Mouse (Mus musculus): ENCODE data around the gene Clcn7. TPM values are rescaled to one million over a fixed set of nuclear protein-coding genes. Genes with fewer than 3 reads are reported as not detected.

Gene Clcn7
- total RNA-seq, 1 experiment: 35.0 TPM

DNA sequence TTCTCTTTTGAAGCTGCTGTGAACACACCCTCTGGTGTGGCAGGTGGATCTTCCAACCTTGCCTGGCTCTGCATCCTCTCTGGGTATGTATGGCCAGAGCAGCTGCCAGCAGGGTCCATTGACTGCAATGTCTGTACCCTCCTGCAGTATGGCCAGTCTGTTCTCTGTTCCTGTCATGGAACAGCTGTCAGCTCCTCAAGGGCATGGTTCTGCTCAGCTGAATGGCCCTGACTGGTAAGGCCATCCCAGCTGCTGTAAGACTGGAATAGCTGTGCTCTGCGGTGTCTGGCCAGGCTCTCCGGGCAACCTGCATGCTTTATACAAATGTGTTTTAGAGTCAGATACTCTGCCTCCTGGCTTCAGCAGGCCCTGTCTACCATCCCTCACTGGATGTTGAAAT, 36.5 kb downstream of the Clcn7 start:
- H3K36me3 ChIP-seq (ENCODE audit: control insufficient read depth, insufficient read depth, low read length, poor library complexity, severe bottlenecking): no peaks in the 10 kb centered on the region
- H3K4me3 ChIP-seq (ENCODE audit: insufficient read depth in 1 of 2, low read depth in 1 of 2, low read length in 2 of 2, poor library complexity in 1 of 2, severe bottlenecking in 1 of 2): no peak overlapping the region
- DNase-seq (ENCODE audit: low read depth, low spot score): no peak
- H3K9ac ChIP-seq (ENCODE audit: insufficient read depth, low read depth, low read length, poor library complexity, severe bottlenecking): no peak overlapping the region
- in situ Hi-C loops (cut with MboI; ENCODE audit: low sequenced_read_pairs in 2 of 2, unreplicated experiment in 2 of 2): no loop called here
- no peaks in the 10 kb centered on the region for H3K9me3 ChIP-seq (ENCODE audit: control insufficient read depth, insufficient read depth, low read depth, low read length)
- TF ChIP-seq HCFC1 (IDR thresholded peaks at IDR 0.05; ENCODE audit: borderline replicate concordance, insufficient read depth, low read length) (no peak), ZC3H11A (IDR thresholded peaks at IDR 0.05; ENCODE audit: borderline replicate concordance, low read depth, low read length) (no peak), CHD2 (IDR thresholded peaks at IDR 0.05; ENCODE audit: low read depth, low read length) (no peak), MAFK (IDR thresholded peaks at IDR 0.05; ENCODE audit: insufficient read depth, low read depth, low read length) (no peak), ZNF384 (IDR thresholded peaks at IDR 0.05; ENCODE audit: low read depth, low read length) (no peak)
- no peak overlapping the region for H3K27ac ChIP-seq (ENCODE audit: insufficient read depth, low read depth, low read length, poor library complexity, severe bottlenecking)
- H3K4me1 ChIP-seq (ENCODE audit: control insufficient read depth in 2 of 2, insufficient read depth in 2 of 2, low read length in 2 of 2, poor library complexity in 1 of 2): no peaks in the 10 kb centered on the region; a peak in 2 of 4 replicates

DNA sequence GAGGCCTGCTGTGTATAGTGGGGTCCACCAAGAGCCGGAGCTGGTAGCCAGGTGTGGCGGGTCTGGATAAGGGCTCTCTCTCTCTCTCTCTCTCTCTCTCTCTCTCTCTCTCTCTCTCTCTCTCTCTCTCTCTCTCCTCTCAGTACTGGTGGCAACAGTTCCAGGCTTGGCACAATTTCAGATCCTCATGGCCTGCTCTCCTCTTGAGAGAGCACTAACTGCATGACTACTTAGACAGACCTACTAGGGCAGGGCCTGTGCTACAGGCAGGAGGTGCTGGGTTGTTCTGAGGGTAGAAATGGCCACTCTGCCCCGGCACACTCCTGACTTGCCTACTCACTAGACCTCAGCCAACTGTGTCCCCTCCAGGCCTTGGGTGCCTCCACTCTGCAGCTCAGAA, 39.4 kb downstream of the Clcn7 start:
- in situ Hi-C loops (cut with MboI; ENCODE audit: low sequenced_read_pairs in 2 of 2, unreplicated experiment in 2 of 2): no loop called here
- Histone ChIP-seq H3K27ac (ENCODE audit: insufficient read depth, low read depth, low read length, poor library complexity, severe bottlenecking) (no peak overlapping the region), H3K36me3 (ENCODE audit: control insufficient read depth, insufficient read depth, low read length, poor library complexity, severe bottlenecking) (no peaks in the 10 kb centered on the region), H3K9ac (ENCODE audit: insufficient read depth, low read depth, low read length, poor library complexity, severe bottlenecking) (no peak overlapping the region), H3K4me1 (ENCODE audit: control insufficient read depth in 2 of 2, insufficient read depth in 2 of 2, low read length in 2 of 2, poor library complexity in 1 of 2) (peaks cover 0 to 4% of the 10 kb centered on the region in 2 experiments; a peak in 2 of 4 replicates), H3K9me3 (ENCODE audit: control insufficient read depth, insufficient read depth, low read depth, low read length) (no peaks in the 10 kb centered on the region), H3K4me3 (ENCODE audit: insufficient read depth in 1 of 2, low read depth in 1 of 2, low read length in 2 of 2, poor library complexity in 1 of 2, severe bottlenecking in 1 of 2) (no peak overlapping the region)
- TF ChIP-seq HCFC1 (IDR thresholded peaks at IDR 0.05; ENCODE audit: borderline replicate concordance, insufficient read depth, low read length): no peak
- TF ChIP-seq MAFK (IDR thresholded peaks at IDR 0.05; ENCODE audit: insufficient read depth, low read depth, low read length): no peak
- no peak for TF ChIP-seq ZNF384 (IDR thresholded peaks at IDR 0.05; ENCODE audit: low read depth, low read length)
- no peak for TF ChIP-seq CHD2 (IDR thresholded peaks at IDR 0.05; ENCODE audit: low read depth, low read length)
- no peak for TF ChIP-seq ZC3H11A (IDR thresholded peaks at IDR 0.05; ENCODE audit: borderline replicate concordance, low read depth, low read length)
- no peak for DNase-seq (ENCODE audit: low read depth, low spot score)

DNA sequence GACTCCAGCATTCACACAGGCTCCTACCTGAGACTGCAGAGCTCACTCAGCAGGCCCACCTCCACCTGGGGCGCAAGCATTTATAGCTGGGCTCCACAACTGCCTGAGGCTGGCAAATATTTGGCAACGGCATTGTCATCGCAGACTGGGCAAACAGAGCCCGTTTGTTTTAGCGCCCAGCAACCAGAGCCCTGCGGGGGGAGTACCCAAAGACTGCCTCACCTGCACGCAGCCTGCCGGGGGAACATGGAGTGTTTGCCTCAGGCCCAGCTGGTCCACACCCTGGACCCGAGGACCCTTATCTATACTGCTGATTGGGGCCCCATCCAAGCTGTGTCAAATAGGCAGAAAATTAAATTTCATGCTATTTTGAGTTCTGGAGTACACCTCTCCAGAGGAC, 42.2 kb downstream of the Clcn7 start, which contains the start of gene Gm38655:
Gene Gm38655, minus strand, starts transcription at position 61 of the 400 bp plus-strand sequence.
- in situ Hi-C loops (cut with MboI; ENCODE audit: low sequenced_read_pairs in 2 of 2, unreplicated experiment in 2 of 2): no loop called here
- no peak within 1 kb of the TSS for H3K9ac ChIP-seq (ENCODE audit: insufficient read depth, low read depth, low read length, poor library complexity, severe bottlenecking)
- no peak for DNase-seq (ENCODE audit: low read depth, low spot score)
- no peaks in the 10 kb centered on the region for H3K9me3 ChIP-seq (ENCODE audit: control insufficient read depth, insufficient read depth, low read depth, low read length)
- TF ChIP-seq CHD2 (IDR thresholded peaks at IDR 0.05; ENCODE audit: low read depth, low read length) (no peak), ZC3H11A (IDR thresholded peaks at IDR 0.05; ENCODE audit: borderline replicate concordance, low read depth, low read length) (no peak), HCFC1 (IDR thresholded peaks at IDR 0.05; ENCODE audit: borderline replicate concordance, insufficient read depth, low read length) (no peak), MAFK (IDR thresholded peaks at IDR 0.05; ENCODE audit: insufficient read depth, low read depth, low read length) (no peak), ZNF384 (IDR thresholded peaks at IDR 0.05; ENCODE audit: low read depth, low read length) (no peak)
- no peak within 1 kb of the TSS for H3K4me3 ChIP-seq (ENCODE audit: insufficient read depth in 1 of 2, low read depth in 1 of 2, low read length in 2 of 2, poor library complexity in 1 of 2, severe bottlenecking in 1 of 2)
- H3K36me3 ChIP-seq (ENCODE audit: control insufficient read depth, insufficient read depth, low read length, poor library complexity, severe bottlenecking): no peaks in the 10 kb centered on the region
- H3K4me1 ChIP-seq (ENCODE audit: control insufficient read depth in 2 of 2, insufficient read depth in 2 of 2, low read length in 2 of 2, poor library complexity in 1 of 2): peaks cover 0 to 4% of the 10 kb centered on the region in 2 experiments; a peak in 2 of 4 replicates
- no peak within 1 kb of the TSS for H3K27ac ChIP-seq (ENCODE audit: insufficient read depth, low read depth, low read length, poor library complexity, severe bottlenecking)

DNA sequence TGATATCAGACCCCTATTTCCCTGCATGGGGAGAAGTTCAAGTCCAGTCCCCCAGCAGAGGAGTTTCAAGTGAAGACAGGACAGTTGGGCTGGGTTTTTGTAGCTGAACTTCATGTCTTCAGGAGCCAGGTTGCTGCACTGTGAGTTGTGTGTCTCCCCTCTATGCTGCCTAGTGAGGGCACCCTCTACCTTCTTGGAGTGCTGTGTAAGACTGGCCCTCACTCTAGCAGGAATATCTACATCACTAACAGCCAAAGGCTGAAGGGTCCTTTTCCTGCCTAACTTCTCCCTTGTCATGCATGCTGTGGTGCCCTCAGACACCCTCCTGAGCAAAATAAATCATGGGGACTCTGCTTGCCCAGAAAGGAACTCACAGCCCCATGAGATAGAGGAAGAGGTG, 50.0 kb downstream of the Clcn7 start:
- Histone ChIP-seq H3K36me3 (ENCODE audit: control insufficient read depth, insufficient read depth, low read length, poor library complexity, severe bottlenecking) (0 out of 2 replicates have a peak, but pooled peaks cover 2% of the 10 kb centered on the region), H3K27ac (ENCODE audit: insufficient read depth, low read depth, low read length, poor library complexity, severe bottlenecking) (no peak overlapping the region), H3K9me3 (ENCODE audit: control insufficient read depth, insufficient read depth, low read depth, low read length) (no peaks in the 10 kb centered on the region), H3K4me1 (ENCODE audit: control insufficient read depth in 2 of 2, insufficient read depth in 2 of 2, low read length in 2 of 2, poor library complexity in 1 of 2) (no peaks in the 10 kb centered on the region; a peak in 1 of 4 replicates), H3K9ac (ENCODE audit: insufficient read depth, low read depth, low read length, poor library complexity, severe bottlenecking) (peak overlapping the region; percentile 31), H3K4me3 (ENCODE audit: insufficient read depth in 1 of 2, low read depth in 1 of 2, low read length in 2 of 2, poor library complexity in 1 of 2, severe bottlenecking in 1 of 2) (peak overlapping the region in 1 of 2 experiments; percentile 86; a peak in 2 of 4 replicates)
- in situ Hi-C loops (cut with MboI; ENCODE audit: low sequenced_read_pairs in 2 of 2, unreplicated experiment in 2 of 2): no loop called here
- no peak for DNase-seq (ENCODE audit: low read depth, low spot score)
- TF ChIP-seq HCFC1 (IDR thresholded peaks at IDR 0.05; ENCODE audit: borderline replicate concordance, insufficient read depth, low read length) (no peak), ZNF384 (IDR thresholded peaks at IDR 0.05; ENCODE audit: low read depth, low read length) (no peak), CHD2 (IDR thresholded peaks at IDR 0.05; ENCODE audit: low read depth, low read length) (no peak), ZC3H11A (IDR thresholded peaks at IDR 0.05; ENCODE audit: borderline replicate concordance, low read depth, low read length) (no peak), MAFK (IDR thresholded peaks at IDR 0.05; ENCODE audit: insufficient read depth, low read depth, low read length) (no peak)
